Mouse (Mus musculus): Measurements from ENCODE around the gene A930033H14Rik.

The A930033H14Rik gene

GRCm38 (mm10) chr10:69193721-69194120 lies 19.2 kb downstream of the A930033H14Rik start:
- no peak for DNase-seq (ENCODE audit: low read depth, low spot score)

- no peak for DNase-seq (ENCODE audit: low read depth, low spot score)
These were observed 20.6 kb downstream of the A930033H14Rik start for GRCm38 (mm10) chr10:69192266-69192665.

GRCm38 (mm10) chr10:69190434-69191160 lies 22.3 kb downstream of the A930033H14Rik start:
- DNase-seq (ENCODE audit: low read depth, low spot score) = no peak

GRCm38 (mm10) chr10:69187773-69188443 lies 25.0 kb downstream of the A930033H14Rik start:
- no peak for DNase-seq (ENCODE audit: low read depth, low spot score)

GRCm38 (mm10) chr10:69185894-69186893 lies 26.7 kb downstream of the A930033H14Rik start:
- peak; percentile 85 for DNase-seq (ENCODE audit: low read depth, low spot score)

- DNase-seq (ENCODE audit: low read depth, low spot score) = no peak
These were observed 27.5 kb downstream of the A930033H14Rik start for GRCm38 (mm10) chr10:69185431-69185830.

- DNase-seq (ENCODE audit: low read depth, low spot score) = no peak
These were observed 28.0 kb downstream of the A930033H14Rik start for GRCm38 (mm10) chr10:69184903-69185302.

GRCm38 (mm10) chr10:69180997-69181396 lies 31.9 kb downstream of the A930033H14Rik start:
- DNase-seq (ENCODE audit: low read depth, low spot score) = no peak

- no peak for DNase-seq (ENCODE audit: low read depth, low spot score)
These were observed 33.6 kb downstream of the A930033H14Rik start for GRCm38 (mm10) chr10:69179341-69179740.

- DNase-seq (ENCODE audit: low read depth, low spot score) = no peak
These were observed 36.8 kb downstream of the A930033H14Rik start for GRCm38 (mm10) chr10:69176116-69176515.

- DNase-seq (ENCODE audit: low read depth, low spot score) = no peak
These were observed 40.5 kb downstream of the A930033H14Rik start for GRCm38 (mm10) chr10:69172412-69172811.

- DNase-seq (ENCODE audit: low read depth, low spot score) = no peak
These were observed 46.4 kb downstream of the A930033H14Rik start for GRCm38 (mm10) chr10:69166514-69166913.

GRCm38 (mm10) chr10:69165847-69166246 lies 47.1 kb downstream of the A930033H14Rik start:
- DNase-seq (ENCODE audit: low read depth, low spot score) = no peak

- DNase-seq (ENCODE audit: low read depth, low spot score) = peak; percentile 53
These were observed 47.8 kb downstream of the A930033H14Rik start for GRCm38 (mm10) chr10:69165125-69165524.

GRCm38 (mm10) chr10:69163216-69163615 lies 49.7 kb downstream of the A930033H14Rik start:
- DNase-seq (ENCODE audit: low read depth, low spot score) = no peak

- no peak for DNase-seq (ENCODE audit: low read depth, low spot score)
These were observed 50.3 kb downstream of the A930033H14Rik start for GRCm38 (mm10) chr10:69162577-69162976.

- no peak for DNase-seq (ENCODE audit: low read depth, low spot score)
These were observed 51.4 kb downstream of the A930033H14Rik start for GRCm38 (mm10) chr10:69161503-69161902.

GRCm38 (mm10) chr10:69160877-69161276 lies 52.0 kb downstream of the A930033H14Rik start:
- no peak for DNase-seq (ENCODE audit: low read depth, low spot score)
